Mouse (Mus musculus) cerebral cortex, adult 2 months (tissue): Measurements from ENCODE around the gene Hddc3.

Experiments used
- WGBS: fragments of 180-500 bp; shearing (Covaris S2); methylation state at CpG from one replicate; pipeline ENCODE4 v1.1.7; 2018; 5-methylcytosine and 5-hydroxymethylcytosine counted together

Hddc3 gene

GRCm38 (mm10) chr7:80334848-80335247 is 8.1 kb upstream of the Hddc3 start:
- WGBS, result 88% methylated on average over 4 of the region's 4 CpGs

GRCm38 (mm10) chr7:80336932-80337331 is 6.0 kb upstream of the Hddc3 start:
- 76% methylated on average over 3 of the region's 3 CpGs for WGBS

GRCm38 (mm10) chr7:80339371-80339770 is 3.5 kb upstream of the Hddc3 start:
- 2% methylated on average over 17 of the region's 17 CpGs for WGBS

- under 1% methylated on average over 45 of the region's 45 CpGs for WGBS
These were observed 2.9 kb upstream of the Hddc3 start for GRCm38 (mm10) chr7:80339793-80340628.

- 2% methylated on average over 11 of the region's 11 CpGs for WGBS
These were observed 2.1 kb upstream of the Hddc3 start, which contains the start of gene Unc45a for GRCm38 (mm10) chr7:80340793-80341192. Unc45a (minus strand) TSS chr7:80341005.

GRCm38 (mm10) chr7:80341793-80342192 is 1.1 kb upstream of the Hddc3 start:
- WGBS, result 77% methylated on average over 7 of the region's 7 CpGs

- WGBS, result 25% methylated on average over 19 of the region's 19 CpGs
These were observed 540 bp downstream of the Hddc3 start for GRCm38 (mm10) chr7:80343270-80344018.

GRCm38 (mm10) chr7:80346173-80346572 is 3.3 kb downstream of the Hddc3 start:
- 95% methylated on average over 9 of the region's 9 CpGs for whole genome bisulfite sequencing

GRCm38 (mm10) chr7:80346830-80347229 is 3.9 kb downstream of the Hddc3 start:
- 83% methylated on average over 5 of the region's 5 CpGs for WGBS

- 60% methylated on average over 13 of the region's 13 CpGs for WGBS
These were observed 5.0 kb downstream of the Hddc3 start for GRCm38 (mm10) chr7:80347670-80348586.

- WGBS, result 72% methylated on average over 2 of the region's 2 CpGs
These were observed 7.9 kb downstream of the Hddc3 start for GRCm38 (mm10) chr7:80350808-80351207.

- 92% methylated on average over 8 of the region's 8 CpGs for WGBS
These were observed 10.0 kb downstream of the Hddc3 start for GRCm38 (mm10) chr7:80352920-80353319.

- WGBS, result 86% methylated on average over 13 of the region's 13 CpGs
These were observed 13.4 kb downstream of the Hddc3 start for GRCm38 (mm10) chr7:80356351-80356750.

GRCm38 (mm10) chr7:80357156-80357555 is 14.3 kb downstream of the Hddc3 start:
- WGBS, result 44% methylated on average over 8 of the region's 8 CpGs

GRCm38 (mm10) chr7:80358039-80358438 is 15.1 kb downstream of the Hddc3 start:
- 44% methylated on average over 4 of the region's 4 CpGs for WGBS

GRCm38 (mm10) chr7:80360435-80360834 is 17.5 kb downstream of the Hddc3 start:
- 60% methylated on average over 3 of the region's 3 CpGs for WGBS

- 57% methylated on average over 2 of the region's 2 CpGs for WGBS
These were observed 22.9 kb downstream of the Hddc3 start for GRCm38 (mm10) chr7:80365759-80366158.

GRCm38 (mm10) chr7:80367232-80367631 is 24.3 kb downstream of the Hddc3 start:
- 94% methylated on average over 7 of the region's 7 CpGs for WGBS

- 88% methylated on average over 9 of the region's 9 CpGs for WGBS
These were observed 25.1 kb downstream of the Hddc3 start for GRCm38 (mm10) chr7:80368009-80368408.

- 66% methylated on average over 20 of the region's 20 CpGs for WGBS
These were observed 25.9 kb downstream of the Hddc3 start for GRCm38 (mm10) chr7:80368635-80369421.

GRCm38 (mm10) chr7:80369461-80369860 is 26.6 kb downstream of the Hddc3 start:
- 43% methylated on average over 5 of the region's 5 CpGs for WGBS
